Mouse (Mus musculus): ENCODE results near the gene Ncoa5. TPM values are rescaled to one million over a fixed set of nuclear protein-coding genes. Genes with fewer than 3 reads are reported as not detected.

Gene Ncoa5
- polyA plus RNA-seq, 1 experiment from 2014 or later, result 34.1 TPM

- no peaks in the 10 kb centered on the region for H3K36me3 ChIP-seq (ENCODE audit: control insufficient read depth, insufficient read depth, low read length)
- no peak overlapping the region for H3K4me3 ChIP-seq (ENCODE audit: control insufficient read depth in 1 of 2, insufficient read depth in 1 of 2, low read depth in 1 of 2, low read length in 2 of 2)
- no peak for ATAC-seq (ENCODE audit: insufficient number of reproducible peaks, insufficient read depth, low FRiP score, low read depth)
- H3K9ac ChIP-seq (ENCODE audit: low read length), result no peak overlapping the region
- H3K9me3 ChIP-seq (ENCODE audit: control insufficient read depth, low read length), result no peaks in the 10 kb centered on the region
- no peak overlapping the region for H3K4me2 ChIP-seq (ENCODE audit: low read length)
- H3K27ac ChIP-seq (replicated peaks in 1 of 2; ENCODE audit: control insufficient read depth in 1 of 2, insufficient read depth in 1 of 2, low read depth in 2 of 2, low read length in 2 of 2), result no peak overlapping the region
- WGBS, result 63% methylated on average over 3 of the region's 3 CpGs
- peaks cover 27% of the 10 kb centered on the region for H3K27me3 ChIP-seq (ENCODE audit: control insufficient read depth, insufficient read depth, low read length)
- no peaks in the 10 kb centered on the region for H3K4me1 ChIP-seq (ENCODE audit: control insufficient read depth in 2 of 2, insufficient read depth in 2 of 2, low read length in 2 of 2)
Observed at GRCm38 (mm10) chr2:164991111-164991510, 43.6 kb downstream of the Ncoa5 start.

- ATAC-seq (ENCODE audit: insufficient number of reproducible peaks, insufficient read depth, low FRiP score, low read depth), result no peak
Observed at GRCm38 (mm10) chr2:164988777-164989176, 45.9 kb downstream of the Ncoa5 start.

GRCm38 (mm10) chr2:164986371-164987027 lies 48.2 kb downstream of the Ncoa5 start:
- Histone ChIP-seq H3K36me3 (ENCODE audit: control insufficient read depth, insufficient read depth, low read length) (no peaks in the 10 kb centered on the region), H3K4me1 (ENCODE audit: control insufficient read depth in 2 of 2, insufficient read depth in 2 of 2, low read length in 2 of 2) (no peaks in the 10 kb centered on the region), H3K27ac (replicated peaks in 1 of 2; ENCODE audit: control insufficient read depth in 1 of 2, insufficient read depth in 1 of 2, low read depth in 2 of 2, low read length in 2 of 2) (no peak overlapping the region), H3K9ac (ENCODE audit: low read length) (no peak overlapping the region), H3K4me3 (ENCODE audit: control insufficient read depth in 1 of 2, insufficient read depth in 1 of 2, low read depth in 1 of 2, low read length in 2 of 2) (no peak overlapping the region), H3K4me2 (ENCODE audit: low read length) (no peak overlapping the region), H3K27me3 (ENCODE audit: control insufficient read depth, insufficient read depth, low read length) (no peaks in the 10 kb centered on the region), H3K9me3 (ENCODE audit: control insufficient read depth, low read length) (no peaks in the 10 kb centered on the region)
- no peak for ATAC-seq (ENCODE audit: insufficient number of reproducible peaks, insufficient read depth, low FRiP score, low read depth)
- WGBS, result 55% methylated on average over 14 of the region's 14 CpGs

More at GRCm38 (mm10) chr2:164988777-164989176, 45.9 kb downstream of the Ncoa5 start:
- no peak overlapping the region for H3K4me3 ChIP-seq (ENCODE audit: control insufficient read depth in 1 of 2, insufficient read depth in 1 of 2, low read depth in 1 of 2, low read length in 2 of 2)
- no peak overlapping the region for H3K27ac ChIP-seq (replicated peaks in 1 of 2; ENCODE audit: control insufficient read depth in 1 of 2, insufficient read depth in 1 of 2, low read depth in 2 of 2, low read length in 2 of 2)
- H3K9me3 ChIP-seq (ENCODE audit: control insufficient read depth, low read length), result no peaks in the 10 kb centered on the region
- H3K27me3 ChIP-seq (ENCODE audit: control insufficient read depth, insufficient read depth, low read length), result 0 out of 2 replicates have a peak, but pooled peaks cover 4% of the 10 kb centered on the region
- no peaks in the 10 kb centered on the region for H3K4me1 ChIP-seq (ENCODE audit: control insufficient read depth in 2 of 2, insufficient read depth in 2 of 2, low read length in 2 of 2)
- WGBS, result 64% methylated on average over 13 of the region's 13 CpGs
- no peak overlapping the region for H3K9ac ChIP-seq (ENCODE audit: low read length)
- no peaks in the 10 kb centered on the region for H3K36me3 ChIP-seq (ENCODE audit: control insufficient read depth, insufficient read depth, low read length)
- no peak overlapping the region for H3K4me2 ChIP-seq (ENCODE audit: low read length)

- Histone ChIP-seq H3K27me3 (ENCODE audit: control insufficient read depth, insufficient read depth, low read length) (no peaks in the 10 kb centered on the region), H3K4me1 (ENCODE audit: control insufficient read depth in 2 of 2, insufficient read depth in 2 of 2, low read length in 2 of 2) (no peaks in the 10 kb centered on the region), H3K4me2 (ENCODE audit: low read length) (no peak overlapping the region), H3K27ac (replicated peaks in 1 of 2; ENCODE audit: control insufficient read depth in 1 of 2, insufficient read depth in 1 of 2, low read depth in 2 of 2, low read length in 2 of 2) (no peak overlapping the region), H3K4me3 (ENCODE audit: control insufficient read depth in 1 of 2, insufficient read depth in 1 of 2, low read depth in 1 of 2, low read length in 2 of 2) (no peak overlapping the region), H3K36me3 (ENCODE audit: control insufficient read depth, insufficient read depth, low read length) (no peaks in the 10 kb centered on the region), H3K9ac (ENCODE audit: low read length) (no peak overlapping the region), H3K9me3 (ENCODE audit: control insufficient read depth, low read length) (no peaks in the 10 kb centered on the region)
- 71% methylated on average over 6 of the region's 6 CpGs for WGBS
- ATAC-seq (ENCODE audit: insufficient number of reproducible peaks, insufficient read depth, low FRiP score, low read depth), result no peak
Observed at GRCm38 (mm10) chr2:164985962-164986361, 48.7 kb downstream of the Ncoa5 start.

- no peak overlapping the region for H3K9ac ChIP-seq (ENCODE audit: low read length)
- H3K4me1 ChIP-seq (ENCODE audit: control insufficient read depth in 2 of 2, insufficient read depth in 2 of 2, low read length in 2 of 2), result no peaks in the 10 kb centered on the region
- H3K36me3 ChIP-seq (ENCODE audit: control insufficient read depth, insufficient read depth, low read length), result no peaks in the 10 kb centered on the region
- no peak overlapping the region for H3K4me3 ChIP-seq (ENCODE audit: control insufficient read depth in 1 of 2, insufficient read depth in 1 of 2, low read depth in 1 of 2, low read length in 2 of 2)
- 15% methylated on average over 7 of the region's 7 CpGs for WGBS
- no peak overlapping the region for H3K27ac ChIP-seq (replicated peaks in 1 of 2; ENCODE audit: control insufficient read depth in 1 of 2, insufficient read depth in 1 of 2, low read depth in 2 of 2, low read length in 2 of 2)
- ATAC-seq (ENCODE audit: insufficient number of reproducible peaks, insufficient read depth, low FRiP score, low read depth), result no peak
- H3K27me3 ChIP-seq (ENCODE audit: control insufficient read depth, insufficient read depth, low read length), result no peaks in the 10 kb centered on the region; the same call in 1 of the 2 replicates
- no peaks in the 10 kb centered on the region for H3K9me3 ChIP-seq (ENCODE audit: control insufficient read depth, low read length)
- no peak overlapping the region for H3K4me2 ChIP-seq (ENCODE audit: low read length)
Observed at GRCm38 (mm10) chr2:164979749-164980148, 54.9 kb downstream of the Ncoa5 start.

- no peak for ATAC-seq (ENCODE audit: insufficient number of reproducible peaks, insufficient read depth, low FRiP score, low read depth)
- H3K9ac ChIP-seq (ENCODE audit: low read length), result no peak overlapping the region
- no peak overlapping the region for H3K4me3 ChIP-seq (ENCODE audit: control insufficient read depth in 1 of 2, insufficient read depth in 1 of 2, low read depth in 1 of 2, low read length in 2 of 2)
- H3K4me1 ChIP-seq (ENCODE audit: control insufficient read depth in 2 of 2, insufficient read depth in 2 of 2, low read length in 2 of 2), result no peaks in the 10 kb centered on the region; a peak in 1 of 4 replicates
- no peak overlapping the region for H3K27ac ChIP-seq (replicated peaks in 1 of 2; ENCODE audit: control insufficient read depth in 1 of 2, insufficient read depth in 1 of 2, low read depth in 2 of 2, low read length in 2 of 2)
- WGBS, result 73% methylated on average over 6 of the region's 6 CpGs
- no peaks in the 10 kb centered on the region for H3K36me3 ChIP-seq (ENCODE audit: control insufficient read depth, insufficient read depth, low read length)
- no peak overlapping the region for H3K4me2 ChIP-seq (ENCODE audit: low read length)
- H3K9me3 ChIP-seq (ENCODE audit: control insufficient read depth, low read length), result no peaks in the 10 kb centered on the region
- H3K27me3 ChIP-seq (ENCODE audit: control insufficient read depth, insufficient read depth, low read length), result peaks cover 30% of the 10 kb centered on the region
Observed at GRCm38 (mm10) chr2:164975611-164976010, 59.1 kb downstream of the Ncoa5 start.

- WGBS, result 51% methylated on average over 5 of the region's 5 CpGs
- H3K9me3 ChIP-seq (ENCODE audit: control insufficient read depth, low read length), result no peaks in the 10 kb centered on the region
- no peak for ATAC-seq (ENCODE audit: insufficient number of reproducible peaks, insufficient read depth, low FRiP score, low read depth)
- H3K36me3 ChIP-seq (ENCODE audit: control insufficient read depth, insufficient read depth, low read length), result no peaks in the 10 kb centered on the region
- peaks cover 60% of the 10 kb centered on the region for H3K27me3 ChIP-seq (ENCODE audit: control insufficient read depth, insufficient read depth, low read length)
- no peak overlapping the region for H3K27ac ChIP-seq (replicated peaks in 1 of 2; ENCODE audit: control insufficient read depth in 1 of 2, insufficient read depth in 1 of 2, low read depth in 2 of 2, low read length in 2 of 2)
- H3K9ac ChIP-seq (ENCODE audit: low read length), result no peak overlapping the region
- no peak overlapping the region for H3K4me2 ChIP-seq (ENCODE audit: low read length)
- H3K4me1 ChIP-seq (ENCODE audit: control insufficient read depth in 2 of 2, insufficient read depth in 2 of 2, low read length in 2 of 2), result peaks cover 0 to 8% of the 10 kb centered on the region in 2 experiments; a peak in 1 of 4 replicates
- H3K4me3 ChIP-seq (ENCODE audit: control insufficient read depth in 1 of 2, insufficient read depth in 1 of 2, low read depth in 1 of 2, low read length in 2 of 2), result no peak overlapping the region
Observed at GRCm38 (mm10) chr2:164972646-164973045, 62.0 kb downstream of the Ncoa5 start.

All from heart, embryonic 14.5 days (tissue).